Mouse (Mus musculus) layer of hippocampus, adult 9-10 months (tissue): ENCODE data around the gene Ccdc13.

Experiments
- DNase-seq: peaks from one replicate; pipeline ENCODE4 v3.0.0; 2022; ENCODE audit warnings: low spot score

The Ccdc13 gene

GRCm38 (mm10) chr9:121759091-121760081, 79.9 kb downstream of the Ccdc13 start, which contains the start of gene Zfp651:
Zfp651 (plus strand) TSS chr9:121759330.
- no peak for DNase-seq

DNA sequence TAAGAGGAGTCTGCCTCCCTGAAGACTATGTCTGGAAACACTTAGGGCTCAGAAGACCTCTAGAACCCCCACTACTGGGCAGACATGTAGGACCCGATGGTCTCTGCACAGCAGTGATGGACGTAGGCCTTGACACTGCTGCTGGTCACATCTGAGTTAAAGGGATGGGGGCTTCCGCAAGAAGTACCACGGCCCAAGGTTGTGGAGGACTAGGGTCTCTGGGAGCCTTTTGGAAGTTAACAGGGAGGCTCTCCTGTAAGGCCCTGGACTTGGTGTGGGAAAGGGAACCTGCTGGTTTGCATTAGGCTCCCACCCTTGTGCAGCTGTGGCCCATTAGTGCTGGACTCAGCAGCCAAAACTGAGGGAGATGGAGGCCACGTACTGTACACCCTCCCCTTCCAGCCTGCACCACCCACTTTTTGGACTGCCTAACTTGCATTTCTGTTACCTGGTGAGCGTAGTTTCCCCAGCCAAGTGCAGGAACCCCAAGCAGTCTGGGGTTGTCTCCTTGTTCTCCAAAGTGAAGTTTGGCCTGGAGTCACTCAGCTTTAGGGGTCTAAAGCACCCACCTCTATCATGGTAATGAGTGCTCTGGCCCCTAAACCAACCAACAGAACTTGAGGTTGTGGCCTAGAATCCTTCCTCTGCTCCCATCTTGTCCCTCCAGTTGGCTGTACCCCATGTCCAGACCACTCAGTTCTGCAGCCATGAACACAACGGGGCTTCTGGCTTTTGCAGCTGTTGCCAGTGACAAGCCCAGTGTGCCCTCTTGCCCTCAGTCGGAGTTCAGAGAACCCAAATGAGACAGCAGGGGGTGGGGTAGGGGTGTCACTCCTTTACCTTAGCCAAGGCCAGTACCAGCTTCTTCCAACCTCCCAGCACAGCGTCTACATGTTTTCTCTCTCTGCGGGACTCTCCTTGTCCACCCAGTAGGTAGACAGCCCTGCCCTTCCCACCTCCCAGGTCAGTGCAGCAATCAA, 81.1 kb downstream of the Ccdc13 start:
- DNase-seq: no peak

GRCm38 (mm10) chr9:121757432-121757831, 81.8 kb downstream of the Ccdc13 start:
- DNase-seq: no peak

- DNase-seq: no peak
Measured at GRCm38 (mm10) chr9:121756785-121757184, 82.5 kb downstream of the Ccdc13 start.

DNA sequence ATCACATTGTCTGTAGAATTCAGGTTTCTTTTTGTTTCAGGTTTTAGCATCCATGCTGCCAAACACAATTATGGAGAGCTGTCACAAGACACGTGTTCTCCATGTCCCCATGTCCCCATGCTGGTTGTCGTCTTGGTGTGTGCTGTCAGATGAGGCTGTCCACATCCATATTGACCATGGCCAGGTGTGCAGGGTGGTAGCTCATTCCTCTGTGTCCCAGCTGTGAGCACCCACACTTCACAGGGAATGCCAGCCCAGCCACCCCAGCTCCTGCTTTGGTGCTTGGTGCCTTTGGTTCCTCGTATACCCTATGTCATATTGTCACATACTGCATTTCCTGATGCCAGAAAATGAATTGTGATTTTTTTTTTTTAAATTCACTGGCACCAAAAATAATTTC, 84.6 kb downstream of the Ccdc13 start:
- DNase-seq: no peak

DNA sequence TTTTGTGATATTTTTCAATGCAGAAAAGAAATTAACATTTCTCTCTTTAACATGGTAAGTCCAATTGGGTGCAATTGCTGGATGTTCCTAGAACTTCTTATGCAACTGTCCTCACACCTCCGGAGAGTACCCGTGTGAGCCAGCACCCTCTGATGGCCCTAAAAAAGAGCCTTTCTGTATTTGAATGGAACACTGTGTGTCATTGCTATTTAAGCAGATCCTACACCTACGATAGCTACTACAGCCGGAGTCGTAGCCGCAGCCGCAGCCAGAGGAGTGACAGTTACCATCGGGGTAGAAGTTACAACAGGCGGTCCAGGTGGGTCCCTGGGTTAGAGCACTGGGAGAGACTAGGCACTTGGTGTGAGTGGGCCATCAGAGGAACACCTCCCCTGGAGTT, 86.5 kb downstream of the Ccdc13 start:
- no peak for DNase-seq
